Mouse (Mus musculus) midbrain, embryonic 14.5 days (tissue): ENCODE measurements around the gene Ivns1abp. TPM values are rescaled to one million over a fixed set of nuclear protein-coding genes. Genes with fewer than 3 reads are reported as not detected.

Experiments used
- ATAC-seq: fragments of 200-750 bp; cut with Nextera tagmentation; 2 replicates; pipeline ENCODE4 v1.8.0; 2017; ENCODE audit warnings: moderate number of reproducible peaks, moderate library complexity; ENCODE audit not compliant: low FRiP score, low TSS enrichment
- DNase-seq: peaks from one replicate; pipeline ENCODE4 v3.0.0-alpha.2; 2015
- H3K27ac ChIP-seq: fragments of 300-500 bp; sonication (generic); replicated peaks from 2 replicates; pipeline ENCODE4 v1.5.1; 2014; ENCODE audit warnings: mild to moderate bottlenecking, low read depth, low read length, moderate library complexity
- H3K27me3 ChIP-seq: fragments of 300-500 bp; sonication (generic); 2 replicates; pipeline ENCODE4 v1.6.1; 2014; ENCODE audit warnings: low read length, control low read depth, mixed read lengths; ENCODE audit not compliant: control insufficient read depth, insufficient read depth
- H3K36me3 ChIP-seq: fragments of 300-500 bp; sonication (generic); 2 replicates; pipeline ENCODE4 v1.6.1; 2014; ENCODE audit warnings: low read length, control low read depth; ENCODE audit not compliant: control insufficient read depth, insufficient read depth
- H3K4me1 ChIP-seq: fragments of 300-500 bp; sonication (generic); 2 replicates; pipeline ENCODE4 v1.6.1; 2014; ENCODE audit warnings: mild to moderate bottlenecking, antibody characterized with exemption, low read length, control low read depth; ENCODE audit not compliant: control insufficient read depth, insufficient read depth
- H3K4me2 ChIP-seq: fragments of 300-500 bp; sonication (generic); 2 replicates; pipeline ENCODE4 v1.6.1; 2014; ENCODE audit warnings: mild to moderate bottlenecking, low read length, moderate library complexity
- H3K4me3 ChIP-seq: fragments of 300-500 bp; sonication (generic); replicated peaks from 2 replicates; pipeline ENCODE4 v1.5.1; 2014; ENCODE audit warnings: low read depth, low read length
- H3K9ac ChIP-seq: fragments of 300-500 bp; sonication (generic); replicated peaks from 2 replicates; pipeline ENCODE4 v1.6.1; 2014; ENCODE audit warnings: mild to moderate bottlenecking, low read length, moderate library complexity
- H3K9me3 ChIP-seq: fragments of 300-500 bp; sonication (generic); 2 replicates; pipeline ENCODE4 v1.6.1; 2016; ENCODE audit warnings: low read length, control low read depth, mixed read lengths; ENCODE audit not compliant: control insufficient read depth
- WGBS: fragments of 180-500 bp; shearing (Covaris S2); extraction: QIAGEN DNeasy Blood & Tissue Kit; methylation state at CpG from one replicate; pipeline ENCODE4 v1.1.7; 2014; 5-methylcytosine and 5-hydroxymethylcytosine counted together
- polyA plus RNA-seq: library from polyadenylated mRNA; unstranded; fragments of >200 nt; fragmentation: Nextera tagmentation; extraction: Ambion mirVana; gene quantifications from 2 replicates; pipeline ENCODE4 v1.2.1, GENCODE M21; 2014

Ivns1abp gene
- polyA plus RNA-seq, 1 experiment from 2014 or later: 297 TPM

- no peaks in the 10 kb centered on the region for H3K27me3 ChIP-seq
- no peak for ATAC-seq
- 94% methylated on average over 5 of the region's 5 CpGs for WGBS
- no peak for DNase-seq
- H3K4me2 ChIP-seq: no peak overlapping the region
- no peak overlapping the region for H3K9ac ChIP-seq
- H3K9me3 ChIP-seq: no peaks in the 10 kb centered on the region
- no peak overlapping the region for H3K4me3 ChIP-seq
- no peaks in the 10 kb centered on the region for H3K4me1 ChIP-seq
- H3K27ac ChIP-seq: no peak overlapping the region
- H3K36me3 ChIP-seq: peaks cover 73% of the 10 kb centered on the region
Measured at GRCm38 (mm10) chr1:151367721-151368324, 23.5 kb downstream of the Ivns1abp start.

GRCm38 (mm10) chr1:151368444-151368843 lies 24.2 kb downstream of the Ivns1abp start:
- Histone ChIP-seq H3K9me3 (no peaks in the 10 kb centered on the region), H3K36me3 (peaks cover 66% of the 10 kb centered on the region), H3K4me2 (no peak overlapping the region), H3K9ac (no peak overlapping the region), H3K27me3 (no peaks in the 10 kb centered on the region), H3K4me1 (no peaks in the 10 kb centered on the region), H3K27ac (no peak overlapping the region), H3K4me3 (no peak overlapping the region)
- DNase-seq (no peak), ATAC-seq (no peak)
- 95% methylated on average over 3 of the region's 3 CpGs for WGBS

GRCm38 (mm10) chr1:151370573-151370972 lies 26.3 kb downstream of the Ivns1abp start:
- no peaks in the 10 kb centered on the region for H3K4me1 ChIP-seq
- DNase-seq (no peak), ATAC-seq (no peak)
- H3K4me2 ChIP-seq: no peak overlapping the region
- H3K4me3 ChIP-seq: no peak overlapping the region
- no peak overlapping the region for H3K9ac ChIP-seq
- H3K9me3 ChIP-seq: no peaks in the 10 kb centered on the region
- peaks cover 45% of the 10 kb centered on the region for H3K36me3 ChIP-seq
- H3K27me3 ChIP-seq: no peaks in the 10 kb centered on the region
- WGBS: 86% methylated on average over 3 of the region's 3 CpGs
- no peak overlapping the region for H3K27ac ChIP-seq

- no peak for DNase-seq
- peaks cover 36% of the 10 kb centered on the region for H3K36me3 ChIP-seq
- no peaks in the 10 kb centered on the region for H3K4me1 ChIP-seq
- H3K4me2 ChIP-seq: no peak overlapping the region
- H3K27ac ChIP-seq: no peak overlapping the region
- H3K4me3 ChIP-seq: no peak overlapping the region
- WGBS: 91% methylated on average over 5 of the region's 5 CpGs
- H3K9me3 ChIP-seq: no peaks in the 10 kb centered on the region
- H3K27me3 ChIP-seq: no peaks in the 10 kb centered on the region
- no peak for ATAC-seq
- H3K9ac ChIP-seq: no peak overlapping the region
Measured at GRCm38 (mm10) chr1:151371543-151371942, 27.3 kb downstream of the Ivns1abp start.

GRCm38 (mm10) chr1:151372823-151373222 lies 28.5 kb downstream of the Ivns1abp start:
- no peak for DNase-seq
- Histone ChIP-seq H3K4me2 (no peak overlapping the region), H3K9me3 (no peaks in the 10 kb centered on the region), H3K9ac (no peak overlapping the region), H3K36me3 (peaks cover 25% of the 10 kb centered on the region), H3K27me3 (no peaks in the 10 kb centered on the region), H3K4me3 (no peak overlapping the region), H3K4me1 (no peaks in the 10 kb centered on the region), H3K27ac (no peak overlapping the region)
- no peak for ATAC-seq
- WGBS: 86% methylated on average over 1 of the region's 1 CpGs

GRCm38 (mm10) chr1:151377353-151377752 lies 33.1 kb downstream of the Ivns1abp start:
- 0 out of 2 replicates have a peak, but pooled peaks cover 6% of the 10 kb centered on the region for H3K36me3 ChIP-seq
- H3K9ac ChIP-seq: no peak overlapping the region
- DNase-seq: peak; percentile 20
- no peak overlapping the region for H3K27ac ChIP-seq
- no peak overlapping the region for H3K4me2 ChIP-seq
- ATAC-seq: no peak
- H3K4me1 ChIP-seq: no peaks in the 10 kb centered on the region
- no peak overlapping the region for H3K4me3 ChIP-seq
- H3K9me3 ChIP-seq: no peaks in the 10 kb centered on the region
- 89% methylated on average over 3 of the region's 3 CpGs for WGBS
- H3K27me3 ChIP-seq: no peaks in the 10 kb centered on the region

GRCm38 (mm10) chr1:151390029-151390428 lies 45.8 kb downstream of the Ivns1abp start:
- Histone ChIP-seq H3K27ac (no peak overlapping the region), H3K4me2 (no peak overlapping the region), H3K27me3 (no peaks in the 10 kb centered on the region), H3K4me3 (no peak overlapping the region), H3K36me3 (peaks cover 15% of the 10 kb centered on the region; the same call in 1 of the 2 replicates), H3K4me1 (no peaks in the 10 kb centered on the region), H3K9me3 (no peaks in the 10 kb centered on the region), H3K9ac (no peak overlapping the region)
- DNase-seq (peak; percentile 45), ATAC-seq (no peak)
- 93% methylated on average over 1 of the region's 1 CpGs for WGBS

- 95% methylated on average over 3 of the region's 3 CpGs for WGBS
- ATAC-seq: no peak
Measured at GRCm38 (mm10) chr1:151409827-151410226, 65.5 kb downstream of the Ivns1abp start.

More at GRCm38 (mm10) chr1:151409827-151410226, 65.5 kb downstream of the Ivns1abp start:
- H3K4me2 ChIP-seq: no peak overlapping the region
- no peak for DNase-seq
- no peaks in the 10 kb centered on the region for H3K27me3 ChIP-seq
- H3K9ac ChIP-seq: no peak overlapping the region
- H3K36me3 ChIP-seq: peaks cover 19% of the 10 kb centered on the region; the same call in 1 of the 2 replicates
- no peak overlapping the region for H3K4me3 ChIP-seq
- H3K9me3 ChIP-seq: no peaks in the 10 kb centered on the region
- H3K4me1 ChIP-seq: no peaks in the 10 kb centered on the region
- no peak overlapping the region for H3K27ac ChIP-seq
